Mouse (Mus musculus): ENCODE results near the gene Aspscr1.

DNA sequence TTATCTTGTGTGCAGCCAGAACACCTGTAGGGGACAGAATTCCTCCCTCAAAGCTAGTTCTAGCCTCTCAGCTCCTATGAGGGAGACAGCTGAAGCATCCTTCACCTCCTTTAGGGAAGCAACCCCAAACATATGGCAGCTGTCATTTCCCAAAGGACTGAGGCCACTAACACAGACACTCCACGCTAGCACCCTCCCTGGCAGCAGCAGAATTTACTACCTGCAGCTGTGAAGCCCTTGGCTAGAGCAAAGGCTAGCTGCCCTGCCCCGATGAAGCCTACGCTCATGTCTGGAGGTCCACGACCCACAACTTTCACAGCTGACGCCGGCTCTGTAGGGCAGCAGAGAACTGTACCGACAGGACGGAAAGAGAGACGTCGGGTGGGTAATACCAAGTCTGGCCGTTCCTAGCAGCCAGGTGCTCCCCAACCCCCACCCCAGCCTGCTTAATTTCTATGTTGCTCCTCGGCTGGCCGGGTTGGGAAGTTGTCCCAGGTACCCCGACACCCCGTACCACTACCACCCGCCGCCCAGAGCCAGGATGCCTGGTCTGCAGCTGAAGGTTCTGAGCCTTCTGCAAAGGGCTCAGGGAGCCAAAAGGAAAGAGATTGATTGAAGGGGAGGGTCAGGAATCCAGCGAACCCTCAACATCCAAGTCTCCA, 29.7 kb upstream of the Aspscr1 start:
- TF ChIP-seq CTCF (IDR thresholded peaks at IDR 0.05; ENCODE audit: borderline replicate concordance, extremely low read depth, insufficient read depth, insufficient read length): no peak
- no peak for TF ChIP-seq POLR2A (IDR thresholded peaks at IDR 0.05; ENCODE audit: borderline replicate concordance, extremely low read depth, insufficient read depth, insufficient read length, poor library complexity, severe bottlenecking)

All from brain, embryonic 14.5 days (tissue).